Mouse (Mus musculus): ENCODE data around the gene Treh.

GRCm38 (mm10) chr9:44655098-44656066 lies 17.7 kb upstream of the Treh start:
- peak; percentile 84 for TF ChIP-seq CTCF (IDR thresholded peaks at IDR 0.05; ENCODE audit: borderline replicate concordance, extremely low read depth, insufficient read depth, insufficient read length)
- no peak for TF ChIP-seq POLR2A (IDR thresholded peaks at IDR 0.05; ENCODE audit: borderline replicate concordance, extremely low read depth, insufficient read depth, insufficient read length, poor library complexity, severe bottlenecking)

All from brain, embryonic 14.5 days (tissue).